Mouse (Mus musculus): ENCODE results near the gene Fank1.
A peak's percentile ranks its signal among the peaks of the same experiment; 100 is the strongest.

Fank1 gene

DNA sequence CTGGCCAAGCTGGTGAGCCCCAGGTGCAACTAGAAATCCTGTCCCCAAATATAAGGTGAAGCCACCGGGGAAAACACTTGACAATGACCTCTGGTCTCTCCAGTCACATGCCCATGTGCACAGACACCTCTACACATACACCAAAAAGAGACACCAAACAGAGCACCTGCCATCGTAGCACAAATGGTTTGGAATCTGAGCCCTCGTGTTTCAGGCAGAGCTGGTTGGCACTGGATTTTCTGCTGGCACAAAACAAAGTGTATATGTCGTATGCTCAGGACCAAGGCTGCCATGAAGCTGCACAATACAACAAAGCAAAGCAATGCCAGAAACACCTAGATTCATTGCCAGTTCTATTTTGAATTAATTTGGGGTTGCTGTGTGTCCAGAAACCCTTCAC lies 8.6 kb upstream of the Fank1 start:
- no peak for DNase-seq (ENCODE audit: low spot score in 2 of 2)

DNA sequence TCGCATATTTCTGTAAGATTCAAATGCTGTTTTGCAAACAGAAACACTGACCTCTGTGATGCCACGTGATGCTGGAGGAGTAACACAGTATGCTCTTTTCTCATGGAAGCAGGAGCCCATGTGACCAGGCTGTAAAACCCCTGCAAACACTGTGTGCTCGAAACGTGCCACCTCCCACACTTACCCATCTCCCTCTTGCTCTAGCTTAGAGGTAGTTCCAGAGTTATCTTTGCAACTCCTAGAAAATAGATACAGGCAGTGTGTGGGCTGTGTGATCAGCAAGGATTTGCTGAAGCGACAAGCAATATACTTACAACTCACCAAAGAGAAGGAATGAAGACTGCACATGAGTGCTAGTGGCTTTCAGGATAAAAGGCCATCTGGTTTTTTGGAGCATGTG lies 8.1 kb upstream of the Fank1 start:
- no peak for DNase-seq (ENCODE audit: low spot score in 2 of 2)

DNA sequence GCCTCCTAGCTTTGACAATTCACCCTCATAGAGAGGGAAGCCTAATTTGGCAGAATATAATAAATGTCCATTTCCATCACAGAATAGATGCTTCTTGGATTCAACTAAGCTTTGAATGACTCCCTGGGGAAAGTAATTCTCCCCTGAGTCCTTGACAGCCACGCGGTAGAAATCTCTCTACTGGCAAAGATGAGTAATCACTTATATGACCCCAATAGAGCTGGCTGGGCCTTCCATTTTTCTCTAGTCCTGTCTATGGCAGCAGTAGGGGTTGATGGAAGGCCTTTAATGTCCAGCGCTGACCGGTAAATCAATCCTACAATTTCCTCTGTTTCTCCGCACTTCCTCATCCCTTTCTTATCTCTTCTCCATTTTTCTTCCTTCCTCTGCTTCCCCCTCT lies 1.5 kb upstream of the Fank1 start:
- no peak for DNase-seq (ENCODE audit: low spot score in 2 of 2)

DNA sequence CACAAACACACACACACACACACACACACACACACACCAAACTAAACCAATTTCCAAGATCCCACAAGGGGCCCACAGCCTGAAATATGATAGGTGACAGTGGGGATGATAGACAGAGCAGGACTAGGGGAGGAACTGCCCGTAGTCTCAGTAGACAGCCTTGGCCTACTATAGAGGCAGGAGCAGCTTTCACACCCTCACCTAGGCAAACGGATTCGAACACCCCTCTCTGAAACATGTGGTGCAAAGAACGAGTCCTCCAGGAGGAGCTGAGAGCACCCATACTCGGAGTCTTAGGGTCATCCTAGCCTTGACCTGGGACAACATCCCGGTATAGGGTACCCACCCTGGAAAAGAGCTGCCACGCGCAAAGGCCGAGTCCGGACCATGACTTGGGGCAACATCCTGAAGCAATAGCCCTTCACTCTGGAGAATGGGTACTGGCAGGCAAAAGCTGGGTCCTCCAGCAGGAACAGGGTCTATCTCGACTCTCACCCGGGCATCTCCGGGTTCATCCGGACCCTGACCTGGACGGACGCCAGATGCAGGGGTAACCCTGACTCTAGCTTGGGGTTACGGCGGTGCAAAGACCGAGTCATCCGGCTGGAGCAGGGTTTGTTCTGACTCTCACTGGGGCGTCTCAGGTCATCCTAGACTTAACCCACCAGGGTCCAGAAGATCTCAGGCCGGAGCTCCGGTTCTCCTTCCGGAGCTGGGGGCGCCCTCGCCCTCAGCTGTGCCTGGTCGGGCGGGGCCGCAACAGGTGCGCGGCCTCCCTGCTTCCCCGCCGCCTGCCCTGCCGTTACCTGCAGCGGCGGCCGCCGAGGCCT lies 650 bp upstream of the Fank1 start:
- no peak for DNase-seq (ENCODE audit: low spot score in 2 of 2)

DNA sequence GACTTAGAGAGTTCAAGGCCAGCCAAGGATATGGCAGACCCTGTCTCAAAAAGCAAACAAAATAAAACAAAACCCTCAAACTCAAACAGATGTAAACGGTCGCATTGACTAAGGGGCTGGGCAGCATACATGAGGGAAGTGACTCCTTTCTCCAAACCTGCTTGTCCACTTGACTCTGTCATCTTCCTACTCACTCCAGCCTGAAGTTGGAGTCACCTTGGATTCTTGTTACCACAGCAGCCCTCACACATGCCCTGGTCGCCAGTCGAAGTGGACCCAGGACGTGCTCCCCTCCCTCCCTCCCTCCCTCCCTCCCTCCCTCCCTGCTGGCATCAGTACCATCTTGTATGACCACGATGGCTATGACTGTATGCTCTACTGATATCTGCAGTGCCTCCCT lies 4.9 kb downstream of the Fank1 start:
- no peak for DNase-seq (ENCODE audit: low spot score in 2 of 2)

DNA sequence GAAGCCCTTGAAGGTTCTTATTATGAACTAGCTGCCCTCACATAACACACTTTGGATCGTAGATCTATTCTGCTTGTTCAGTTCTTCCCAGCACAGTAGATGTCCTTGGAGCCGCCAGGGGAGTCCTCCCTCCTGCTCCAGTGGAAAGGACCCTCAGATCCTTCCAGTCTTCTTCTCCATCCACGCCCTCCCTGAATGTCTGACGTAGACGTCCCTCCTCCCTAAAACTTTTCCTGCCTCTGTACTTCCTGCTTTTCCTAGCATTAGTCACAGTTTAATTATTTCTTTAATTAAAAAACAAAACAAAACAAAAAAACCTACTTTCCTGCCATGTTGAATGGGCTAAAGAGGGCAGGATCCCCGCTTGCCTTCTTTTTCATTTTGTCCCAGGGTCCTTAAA lies 5.3 kb downstream of the Fank1 start:
- DNase-seq (ENCODE audit: low spot score in 2 of 2), result no peak

DNA sequence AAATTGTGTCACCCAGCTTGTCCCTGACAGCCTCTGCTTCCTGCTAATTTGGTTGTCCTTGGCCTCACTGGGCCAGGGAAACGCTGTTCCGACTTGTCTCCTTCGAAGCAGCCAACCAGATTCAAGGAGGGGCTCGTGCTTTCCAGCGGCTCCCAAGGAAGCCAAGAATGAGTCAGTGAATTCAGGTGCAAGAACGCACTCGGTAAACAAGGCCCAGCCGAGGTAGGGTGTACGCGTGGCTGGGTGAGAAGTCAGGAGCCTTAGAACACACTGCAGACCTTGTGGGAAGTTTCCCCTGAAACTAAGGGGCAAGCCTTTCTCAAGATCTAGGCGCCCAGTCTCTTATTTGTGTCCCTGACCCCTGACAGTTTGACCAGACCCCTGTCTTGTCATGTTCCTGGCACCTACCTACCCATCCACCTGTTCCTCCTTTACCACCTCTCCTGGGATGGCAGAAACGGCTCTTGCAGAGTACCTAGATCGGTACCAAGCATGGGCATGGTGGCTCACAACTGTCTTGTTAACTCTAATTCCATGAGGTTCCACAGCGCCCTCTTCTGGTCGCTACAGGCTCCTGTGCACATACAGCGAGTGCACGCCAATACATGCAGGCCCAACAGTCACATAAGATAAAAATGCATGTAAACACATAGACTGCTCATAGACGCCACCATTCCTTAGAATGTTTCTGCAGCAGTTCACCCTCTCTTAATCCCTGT lies 6.2 kb downstream of the Fank1 start, which contains the start of gene Dhx32:
TSS of gene Dhx32 (minus strand) at position 10 of the 719 bp plus-strand sequence.
- peak; percentile 40 to 45 for DNase-seq (ENCODE audit: low spot score in 2 of 2)

DNA sequence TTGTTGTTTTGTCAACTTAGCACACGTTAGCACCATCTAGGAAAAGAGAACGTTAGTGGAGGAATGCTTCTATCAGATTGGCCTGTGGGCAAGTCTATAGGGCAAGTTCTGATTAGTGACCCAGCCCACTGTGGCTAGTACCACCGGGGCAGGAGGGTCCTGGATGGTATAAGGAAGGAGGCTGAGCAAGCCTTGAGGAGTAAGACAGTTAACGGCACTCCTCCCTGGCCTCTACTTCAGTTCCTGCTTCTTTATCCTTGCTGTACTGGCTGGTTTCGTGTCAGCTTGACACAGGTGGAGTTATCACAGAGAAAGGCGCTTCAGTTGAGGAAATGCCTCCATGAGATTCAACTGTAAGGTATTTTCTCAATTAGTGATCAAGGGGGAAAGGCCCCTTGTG lies 10.9 kb downstream of the Fank1 start:
- no peak for DNase-seq (ENCODE audit: low spot score in 2 of 2)

DNA sequence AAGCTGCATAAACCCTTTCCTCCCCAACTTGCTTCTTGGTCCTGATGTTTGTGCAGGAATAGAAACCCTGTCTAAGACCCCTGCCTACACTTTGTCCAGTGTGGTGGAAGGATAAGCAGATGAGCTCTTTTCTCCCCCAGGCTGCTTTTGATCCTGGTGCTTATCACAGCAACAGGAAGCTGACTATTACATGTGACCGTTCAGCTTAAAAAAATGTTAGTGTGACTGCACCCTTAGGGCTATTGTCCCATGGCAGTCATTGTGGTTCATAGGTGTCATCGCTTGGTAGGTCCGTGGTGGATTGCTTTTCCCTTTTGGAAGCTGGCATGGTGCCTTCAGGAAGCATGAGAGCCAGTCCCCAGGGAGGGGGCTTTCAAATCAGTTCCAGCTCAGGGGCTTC lies 11.5 kb downstream of the Fank1 start:
- no peak for DNase-seq (ENCODE audit: low spot score in 2 of 2)

DNA sequence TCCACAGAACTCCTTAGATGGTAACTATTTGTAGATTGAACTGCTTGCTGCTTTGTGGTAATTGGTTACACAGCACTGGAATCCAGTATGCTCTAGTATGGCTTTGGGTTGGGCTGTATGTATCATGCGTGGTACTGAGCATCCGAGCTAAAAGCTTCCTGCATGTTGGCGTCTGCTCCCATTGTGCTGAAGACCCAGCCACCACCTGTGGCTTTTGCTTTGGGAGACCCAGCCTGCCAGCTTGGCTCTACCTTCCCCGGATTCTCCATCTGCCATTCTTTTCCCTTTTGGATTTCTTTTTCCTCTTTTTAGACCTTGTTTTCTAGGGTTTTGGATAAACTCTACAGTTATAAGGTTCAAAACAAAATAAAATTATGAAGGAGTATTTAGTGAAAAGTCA lies 13.5 kb downstream of the Fank1 start:
- no peak for DNase-seq (ENCODE audit: low spot score in 2 of 2)

DNA sequence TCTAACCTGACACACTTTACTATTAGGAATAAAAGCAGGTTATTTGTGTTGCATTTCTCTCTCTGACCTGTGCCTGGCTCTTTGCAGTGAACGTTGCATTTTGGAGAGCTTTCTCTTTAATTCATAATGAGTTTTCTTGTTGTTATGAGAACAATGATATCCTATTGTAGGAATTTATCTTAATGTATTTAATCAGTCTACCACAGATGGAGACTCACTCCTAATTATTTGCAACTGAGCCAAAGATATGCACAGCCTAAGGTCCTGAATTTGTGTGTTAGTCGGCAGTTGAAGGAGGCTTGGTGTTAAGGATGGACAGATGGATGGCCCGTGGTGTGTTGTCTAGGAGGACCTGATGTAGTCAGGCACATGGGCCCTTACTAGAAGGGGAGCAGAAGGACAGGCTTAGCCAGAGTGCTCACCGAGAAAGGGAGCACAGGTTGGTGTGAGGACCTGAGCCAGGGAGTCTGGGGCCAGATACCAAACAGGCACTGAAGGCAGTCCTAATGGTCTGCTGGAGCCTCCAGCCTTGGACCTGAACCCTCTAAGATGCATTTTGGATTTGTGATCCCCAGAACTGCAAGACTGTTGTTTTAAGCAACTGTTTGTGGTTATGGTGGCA lies 14.1 kb downstream of the Fank1 start:
- no peak for DNase-seq (ENCODE audit: low spot score in 2 of 2)

DNA sequence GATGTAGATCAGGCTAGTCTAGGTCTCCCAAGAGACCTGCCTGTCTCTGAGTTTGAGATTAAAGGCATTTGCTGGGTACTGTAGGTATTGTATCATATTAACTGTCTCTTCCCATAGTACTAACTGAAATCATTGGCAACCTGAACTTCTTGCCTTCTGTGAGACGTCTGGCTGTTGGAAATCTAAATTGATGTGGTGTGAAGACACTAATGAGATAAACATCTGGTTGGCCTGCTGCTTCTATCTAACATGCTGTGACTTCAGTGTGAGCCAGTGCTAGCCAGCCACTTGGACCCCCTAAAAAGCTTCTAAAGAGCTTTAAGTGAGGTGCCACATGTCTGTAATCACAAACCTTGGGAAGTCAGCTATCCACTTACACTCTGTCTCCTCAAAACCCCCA lies 16.1 kb downstream of the Fank1 start:
- no peak for DNase-seq (ENCODE audit: low spot score in 2 of 2)

DNA sequence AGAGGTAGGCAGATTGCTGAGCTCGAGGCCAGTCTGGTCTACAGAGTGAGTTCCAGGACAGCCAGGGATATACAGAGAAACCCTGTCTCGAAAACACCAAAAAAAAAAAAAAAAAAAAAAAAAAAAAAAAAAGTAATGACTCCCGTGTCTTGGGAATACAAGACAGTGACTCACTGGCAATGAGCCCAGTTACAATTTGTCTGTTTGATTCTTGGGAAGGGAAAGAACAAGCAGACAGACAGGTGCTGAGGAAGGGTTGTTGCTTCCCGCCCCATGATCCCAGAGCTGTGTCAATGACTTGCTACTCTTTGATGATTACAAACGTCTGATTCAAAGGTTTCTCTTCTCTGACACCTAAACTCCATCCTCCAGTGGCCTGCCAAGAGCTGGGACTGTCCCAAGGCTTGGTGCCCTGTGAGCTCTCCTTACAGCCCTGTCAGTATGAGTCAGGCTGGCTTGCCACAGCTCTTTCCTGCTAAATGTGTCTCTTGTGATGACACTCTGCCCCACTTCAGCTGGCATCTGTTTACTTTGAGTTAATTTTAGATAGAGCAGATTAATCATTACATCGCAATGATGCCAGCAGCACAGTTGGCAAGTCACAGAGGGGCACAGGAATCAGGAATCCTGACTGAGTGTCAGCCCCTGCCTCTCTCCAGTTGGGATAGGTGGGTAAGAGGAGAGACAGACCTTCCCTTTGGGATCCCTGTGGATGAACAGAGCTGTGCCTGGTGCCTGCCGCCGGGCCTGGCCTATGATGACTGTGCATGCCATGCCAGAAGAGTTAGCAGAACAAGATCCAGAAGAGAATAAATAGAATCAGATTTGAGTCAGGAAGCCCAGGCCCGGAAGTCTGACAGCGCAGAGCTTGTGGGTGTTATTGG lies 16.8 kb downstream of the Fank1 start:
- no peak for DNase-seq (ENCODE audit: low spot score in 2 of 2)

DNA sequence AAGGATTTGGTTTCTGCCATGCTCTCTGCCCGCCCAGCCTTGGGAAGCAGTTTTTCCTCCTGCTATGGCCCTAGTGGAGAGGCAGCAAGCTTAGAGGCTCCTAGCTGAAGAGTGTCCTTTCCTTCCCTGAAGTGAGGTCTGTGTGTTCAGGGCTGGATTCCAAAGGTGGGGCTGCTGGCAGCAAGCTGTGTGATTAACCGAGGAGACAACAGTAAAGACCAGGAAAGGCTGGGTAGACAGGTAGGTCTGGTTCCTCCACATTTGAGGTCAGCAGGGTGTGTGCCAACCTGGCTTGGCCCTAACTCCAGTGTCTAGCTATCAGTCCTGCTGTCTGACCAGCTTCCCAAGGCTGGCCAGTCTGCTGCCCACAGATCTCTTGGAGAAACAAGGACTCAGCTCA lies 18.1 kb downstream of the Fank1 start:
- no peak for DNase-seq (ENCODE audit: low spot score in 2 of 2)

DNA sequence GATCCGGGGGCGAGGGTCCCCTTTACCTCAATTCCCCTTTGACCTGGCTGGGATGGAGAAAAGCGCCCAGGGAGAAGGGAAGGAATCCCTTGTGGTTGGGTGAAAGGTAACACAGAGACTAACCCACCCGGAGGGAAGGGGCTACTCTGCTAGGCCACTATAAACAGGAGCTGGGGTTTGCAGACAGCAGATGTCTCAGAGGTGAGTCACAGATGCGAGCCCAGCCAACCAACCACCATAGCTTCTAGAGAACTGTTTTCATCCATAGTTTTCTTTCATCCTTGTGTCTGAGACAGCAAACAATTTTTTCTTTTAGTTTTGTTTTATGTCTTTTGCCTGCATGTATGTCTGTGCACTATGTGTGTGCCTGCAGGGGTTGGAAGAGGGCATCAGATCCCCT lies 23.3 kb downstream of the Fank1 start:
- DNase-seq (ENCODE audit: low spot score in 2 of 2), result no peak

DNA sequence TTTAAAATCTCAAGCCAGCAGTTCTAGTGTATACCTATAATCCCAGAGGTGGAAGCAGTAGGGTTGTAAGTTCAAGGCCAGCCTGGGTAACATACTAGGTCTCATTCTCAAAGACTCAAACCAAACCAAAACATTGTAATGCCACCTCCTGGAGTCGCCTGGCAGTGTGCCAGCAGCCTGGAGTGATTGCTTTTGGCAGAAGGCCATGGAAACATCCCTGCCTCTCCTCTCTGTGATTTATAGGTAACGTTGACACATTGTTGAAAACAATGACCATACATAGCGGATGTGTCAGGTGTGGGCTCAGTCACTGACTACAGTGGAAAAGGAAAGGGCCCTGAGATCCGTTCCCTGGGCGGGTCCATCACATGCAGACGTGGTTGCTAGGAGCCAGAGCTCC lies 25.2 kb downstream of the Fank1 start:
- no peak for DNase-seq (ENCODE audit: low spot score in 2 of 2)

DNA sequence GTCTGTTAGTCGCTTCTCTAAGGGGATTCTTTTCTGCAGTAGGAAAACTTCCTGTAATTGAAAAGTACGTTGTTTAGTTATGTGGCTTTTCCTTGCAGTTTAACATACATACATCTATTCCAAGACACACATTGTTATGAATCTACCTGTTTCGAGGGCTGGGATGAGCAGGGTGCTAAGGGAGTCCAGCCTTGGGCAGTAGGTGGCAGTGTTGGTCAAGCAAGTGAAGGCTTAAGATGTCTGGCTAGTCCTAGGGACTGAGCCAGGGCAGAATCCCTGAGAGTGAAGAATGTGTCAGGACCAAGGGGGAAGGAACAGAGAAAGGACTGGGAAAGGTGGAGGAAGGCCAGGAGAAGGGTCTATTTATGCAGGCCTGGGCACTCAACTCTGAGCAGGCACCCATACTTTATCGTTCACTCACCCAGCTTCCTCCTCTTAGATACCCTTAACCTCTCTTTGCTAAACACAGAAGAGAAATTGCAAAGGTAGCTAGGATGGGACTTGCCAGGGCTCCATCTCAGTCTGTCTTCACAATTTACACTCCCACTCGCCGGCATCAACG lies 29.0 kb downstream of the Fank1 start:
- peak; percentile 62 to 66 for DNase-seq (ENCODE audit: low spot score in 2 of 2)

DNA sequence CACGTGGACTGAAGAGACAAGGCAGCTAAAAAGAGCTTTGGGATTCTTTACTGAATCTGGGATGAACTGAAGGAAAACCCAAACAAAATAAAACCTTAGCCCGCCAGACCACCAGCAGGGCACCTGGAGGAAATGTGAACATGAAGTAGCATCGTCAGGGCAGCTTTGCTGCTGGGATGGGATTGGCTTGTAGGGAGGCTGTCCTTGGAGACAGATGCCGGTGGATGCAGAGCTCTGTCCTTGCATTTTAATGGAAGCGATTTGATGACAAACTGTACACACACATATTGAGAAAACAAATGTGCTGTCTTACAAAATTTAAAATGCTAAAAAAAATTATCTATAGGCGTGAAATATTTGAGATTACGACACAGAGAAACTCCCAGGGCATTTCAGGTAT lies 36.3 kb downstream of the Fank1 start:
- no peak for DNase-seq (ENCODE audit: low spot score in 2 of 2)

DNA sequence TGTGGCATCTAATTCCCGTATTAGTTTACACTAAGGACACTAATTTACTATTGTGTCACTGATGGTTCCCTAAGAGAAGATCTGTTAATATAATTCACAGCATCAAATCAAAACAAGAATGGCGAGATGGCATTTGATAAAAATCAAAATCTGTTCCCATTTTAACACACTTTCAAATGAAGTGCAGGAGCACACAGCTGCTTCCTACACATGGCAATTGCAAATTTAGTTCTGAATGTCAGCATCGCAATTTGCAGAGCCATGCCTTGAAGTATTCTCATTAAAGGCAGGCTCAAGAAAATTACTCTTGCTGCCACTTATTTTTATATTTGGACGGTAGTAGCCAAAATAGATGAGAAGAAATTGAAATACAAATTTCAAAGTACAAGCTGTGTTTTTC lies 36.7 kb downstream of the Fank1 start:
- DNase-seq (ENCODE audit: low spot score in 2 of 2), result no peak

DNA sequence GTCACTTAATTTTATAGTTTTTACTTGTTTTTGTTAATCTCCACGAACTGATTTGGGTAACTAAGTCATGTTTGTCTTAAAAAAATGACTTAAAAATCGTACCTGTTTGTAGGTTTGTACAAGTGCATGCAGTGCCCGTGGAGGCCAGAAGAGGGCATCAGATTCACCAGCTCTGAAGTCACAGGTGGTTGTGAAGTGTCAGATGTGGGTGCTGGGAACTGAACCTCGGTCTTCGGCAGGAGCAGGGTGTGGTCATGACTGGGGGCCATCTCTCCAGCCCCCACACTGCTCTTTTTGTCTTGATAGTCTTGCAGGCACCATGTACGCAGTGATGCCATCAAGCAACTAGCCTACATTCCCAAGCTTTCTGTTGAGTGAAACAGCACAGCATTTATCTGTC lies 47.1 kb downstream of the Fank1 start:
- DNase-seq (ENCODE audit: low spot score in 2 of 2), result no peak

DNA sequence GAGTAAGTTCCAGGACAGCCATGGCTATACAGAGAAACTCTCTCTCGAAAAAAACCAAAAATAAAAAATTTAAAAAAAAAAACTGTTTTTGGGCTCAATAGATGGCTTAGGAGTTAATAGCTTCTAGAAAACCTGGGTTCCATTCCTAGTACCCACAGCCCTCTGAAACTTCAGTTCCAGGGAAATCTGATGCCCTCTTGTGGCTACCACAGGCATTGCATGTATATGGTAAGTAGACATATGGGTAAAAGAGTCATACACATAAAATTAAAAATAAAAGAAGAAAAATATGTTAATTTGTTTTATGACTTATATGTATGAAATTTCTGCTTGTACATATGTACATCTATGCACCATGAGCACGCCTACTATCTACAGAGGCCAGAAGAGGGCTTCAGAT lies 47.9 kb downstream of the Fank1 start:
- DNase-seq (ENCODE audit: low spot score in 2 of 2), result no peak

DNA sequence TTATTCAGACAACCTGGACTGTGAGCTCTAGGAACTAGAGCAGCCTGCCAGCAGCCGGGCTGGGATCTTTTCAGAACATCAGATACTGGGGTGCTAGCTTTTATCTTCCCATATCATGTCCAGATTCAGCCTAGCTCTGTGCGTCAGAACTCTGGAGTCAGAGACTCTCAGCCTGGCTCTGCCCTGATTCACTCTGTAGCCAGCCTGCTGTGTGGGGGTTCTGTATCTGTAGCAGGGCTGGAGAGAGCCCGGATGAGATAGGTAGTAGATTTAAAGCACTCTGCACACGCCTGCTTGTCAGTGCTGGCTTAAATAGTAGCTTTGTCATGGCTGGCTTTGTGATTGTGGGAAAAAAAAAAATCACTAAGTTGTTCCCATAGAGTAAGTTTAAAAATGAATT lies 51.9 kb downstream of the Fank1 start:
- no peak for DNase-seq (ENCODE audit: low spot score in 2 of 2)

Data from frontal cortex, postnatal 25 days (tissue).